Mouse (Mus musculus) embryonic fibroblast, embryonic 13.5 days (primary cell): Measurements from ENCODE around the gene Coa5. TPM values are rescaled to one million over a fixed set of nuclear protein-coding genes. Genes with fewer than 3 reads are reported as not detected.

Experiments used
- H3K27ac ChIP-seq: 2 replicates; pipeline ENCODE4 v1.5.1; 2012; ENCODE audit warnings: low read length, control low read depth, inconsistent platforms; ENCODE audit not compliant: insufficient read depth
- H3K4me1 ChIP-seq: 2 replicates; pipeline ENCODE4 v1.6.1; 2011; ENCODE audit warnings: low read length; ENCODE audit not compliant: control insufficient read depth, insufficient read depth
- H3K4me3 ChIP-seq: 2 replicates; pipeline ENCODE4 v1.5.1; 2011; ENCODE audit warnings: mild to moderate bottlenecking, control low read depth, low read length; ENCODE audit not compliant: insufficient read depth
- CTCF ChIP-seq: IDR thresholded peaks from 2 replicates; pipeline ENCODE4 v1.5.1; 2011; ENCODE audit warnings: mild to moderate bottlenecking, control low read depth, low read length, moderate library complexity, borderline replicate concordance; ENCODE audit not compliant: insufficient read depth
- POLR2A ChIP-seq: IDR thresholded peaks from 2 replicates; pipeline ENCODE4 v1.6.1; 2011; ENCODE audit warnings: low read depth, mild to moderate bottlenecking, control low read depth, low read length, moderate library complexity
- polyA plus RNA-seq: library from polyadenylated mRNA; stranded (reverse); fragments of >200 nt; gene quantifications from 2 replicates; pipeline ENCODE4 v1.2.4, GENCODE M21; 2011; ENCODE audit warnings: low read depth; ENCODE audit not compliant: missing spikeins, insufficient read length

Gene Coa5
- polyA plus RNA-seq, 1 experiment = 70.2 TPM

- TF ChIP-seq POLR2A = no peak
- TF ChIP-seq CTCF = no peak
- H3K27ac ChIP-seq = no peak overlapping the region
- no peak overlapping the region for H3K4me3 ChIP-seq
- no peaks in the 10 kb centered on the region for H3K4me1 ChIP-seq
These were observed 41.6 kb upstream of the Coa5 start for GRCm38 (mm10) chr1:37471179-37472148.

GRCm38 (mm10) chr1:37469007-37469406 is 39.1 kb upstream of the Coa5 start:
- TF ChIP-seq CTCF (no peak), POLR2A (no peak)
- Histone ChIP-seq H3K4me1 (no peaks in the 10 kb centered on the region), H3K27ac (no peak overlapping the region), H3K4me3 (no peak overlapping the region)

- Histone ChIP-seq H3K27ac (no peak overlapping the region), H3K4me3 (no peak overlapping the region), H3K4me1 (no peaks in the 10 kb centered on the region)
- no peak for TF ChIP-seq CTCF
- no peak for TF ChIP-seq POLR2A
These were observed 37.9 kb upstream of the Coa5 start for GRCm38 (mm10) chr1:37467806-37468205.

GRCm38 (mm10) chr1:37466322-37466995 is 36.6 kb upstream of the Coa5 start:
- TF ChIP-seq POLR2A = no peak
- TF ChIP-seq CTCF = no peak
- Histone ChIP-seq H3K4me1 (no peaks in the 10 kb centered on the region), H3K27ac (no peak overlapping the region)

GRCm38 (mm10) chr1:37464878-37465452 is 35.1 kb upstream of the Coa5 start:
- no peak for TF ChIP-seq POLR2A
- TF ChIP-seq CTCF = no peak
- Histone ChIP-seq H3K4me1 (no peaks in the 10 kb centered on the region), H3K4me3 (no peak overlapping the region), H3K27ac (no peak overlapping the region)

More at GRCm38 (mm10) chr1:37466322-37466995, 36.6 kb upstream of the Coa5 start:
- H3K4me3 ChIP-seq = no peak overlapping the region

- H3K4me1 ChIP-seq = no peaks in the 10 kb centered on the region
- no peak overlapping the region for H3K4me3 ChIP-seq
- no peak for TF ChIP-seq CTCF
- no peak for TF ChIP-seq POLR2A
- no peak overlapping the region for H3K27ac ChIP-seq
These were observed 27.6 kb upstream of the Coa5 start for GRCm38 (mm10) chr1:37457546-37457945.

- Histone ChIP-seq H3K27ac (no peak overlapping the region), H3K4me1 (no peaks in the 10 kb centered on the region), H3K4me3 (no peak overlapping the region)
- no peak for TF ChIP-seq POLR2A
- TF ChIP-seq CTCF = no peak
These were observed 21.4 kb upstream of the Coa5 start for GRCm38 (mm10) chr1:37451270-37451669.

GRCm38 (mm10) chr1:37448361-37449095 is 18.6 kb upstream of the Coa5 start:
- TF ChIP-seq POLR2A (no peak), CTCF (no peak)
- Histone ChIP-seq H3K27ac (no peak overlapping the region), H3K4me1 (no peaks in the 10 kb centered on the region), H3K4me3 (no peak overlapping the region)

GRCm38 (mm10) chr1:37442848-37443835 is 13.2 kb upstream of the Coa5 start:
- TF ChIP-seq CTCF = no peak
- no peak for TF ChIP-seq POLR2A
- no peak overlapping the region for H3K27ac ChIP-seq
- no peaks in the 10 kb centered on the region for H3K4me1 ChIP-seq
- H3K4me3 ChIP-seq = no peak overlapping the region
